Mouse (Mus musculus) erythroid progenitor cell, adult 5-6 weeks (primary cell): ENCODE measurements around the gene Eef1e1. TPM values are rescaled to one million over a fixed set of nuclear protein-coding genes. Genes with fewer than 3 reads are reported as not detected.
"Not testable (repeated sequence)": the region's sequence is repeated elsewhere in the genome, so short reads cannot be mapped to it uniquely, and the experiment has no call there.

Source experiments
- ATAC-seq: replicated peaks from 2 replicates; pipeline ENCODE4 v1.8.0; 2016; ENCODE audit warnings: moderate number of reproducible peaks, mild to moderate bottlenecking, moderate TSS enrichment, inconsistent platforms; ENCODE audit not compliant: poor library complexity, low FRiP score, severe bottlenecking
- total RNA-seq, 2 experiments: library from RNA; stranded (forward) in 1 of 2; stranded (reverse) in 1 of 2; fragments of 150-400 nt in 1 of 2; fragments of 186-747, 209-891 nt in 1 of 2; gene quantifications; 2 replicates each; pipeline versions ENCODE4 v1.2.3 to v1.2.4; 2015 to 2017; ENCODE audit warnings: low replicate concordance in 2 of 2

Eef1e1 gene
- total RNA-seq, 2 experiments from 2014 or later = 12.6 to 16.3 TPM

- no peak for ATAC-seq
Observed at GRCm38 (mm10) chr13:38626229-38626525, 32.7 kb downstream of the Eef1e1 start.

- ATAC-seq = 0 out of 2 replicates have a peak, but pooled peaks have one; percentile 33
Observed at GRCm38 (mm10) chr13:38625492-38626228, 33.2 kb downstream of the Eef1e1 start.

- no peak for ATAC-seq
Observed at GRCm38 (mm10) chr13:38624292-38624902, 34.5 kb downstream of the Eef1e1 start.

GRCm38 (mm10) chr13:38623296-38623695 is 35.6 kb downstream of the Eef1e1 start:
- no peak for ATAC-seq

GRCm38 (mm10) chr13:38618001-38618630 is 40.7 kb downstream of the Eef1e1 start:
- ATAC-seq = not testable (repeated sequence)

- ATAC-seq = no peak
Observed at GRCm38 (mm10) chr13:38616887-38617286, 42.0 kb downstream of the Eef1e1 start.

GRCm38 (mm10) chr13:38615656-38616055 is 43.2 kb downstream of the Eef1e1 start:
- 0 out of 2 replicates have a peak, but pooled peaks have one; percentile 32 for ATAC-seq

- ATAC-seq = no peak
Observed at GRCm38 (mm10) chr13:38614298-38614697, 44.6 kb downstream of the Eef1e1 start.

GRCm38 (mm10) chr13:38613583-38613982 is 45.3 kb downstream of the Eef1e1 start:
- no peak for ATAC-seq

GRCm38 (mm10) chr13:38612608-38613007 is 46.2 kb downstream of the Eef1e1 start:
- no peak for ATAC-seq

- no peak for ATAC-seq
Observed at GRCm38 (mm10) chr13:38612179-38612578, 46.7 kb downstream of the Eef1e1 start.

GRCm38 (mm10) chr13:38610336-38610735 is 48.5 kb downstream of the Eef1e1 start:
- no peak for ATAC-seq

- ATAC-seq = no peak
Observed at GRCm38 (mm10) chr13:38607130-38607529, 51.7 kb downstream of the Eef1e1 start.

GRCm38 (mm10) chr13:38605353-38605752 is 53.5 kb downstream of the Eef1e1 start:
- no peak for ATAC-seq

GRCm38 (mm10) chr13:38602966-38603365 is 55.9 kb downstream of the Eef1e1 start:
- ATAC-seq = no peak

GRCm38 (mm10) chr13:38602243-38602832 is 56.5 kb downstream of the Eef1e1 start:
- no peak for ATAC-seq

- ATAC-seq = no peak
Observed at GRCm38 (mm10) chr13:38600811-38601210, 58.0 kb downstream of the Eef1e1 start.

- ATAC-seq = no peak
Observed at GRCm38 (mm10) chr13:38597076-38597475, 61.8 kb downstream of the Eef1e1 start.

GRCm38 (mm10) chr13:38596461-38596860 is 62.4 kb downstream of the Eef1e1 start:
- ATAC-seq = no peak
